Mouse (Mus musculus) bone marrow, adult 2 months (tissue): ENCODE results near the gene Cfap74. TPM values are rescaled to one million over a fixed set of nuclear protein-coding genes. Genes with fewer than 3 reads are reported as not detected.
"Not testable (repeated sequence)": the region's sequence is repeated elsewhere in the genome, so short reads cannot be mapped to it uniquely, and the experiment has no call there.

Source experiments
- H3K27ac ChIP-seq: fragments of 200-500 bp; 2 replicates; pipeline ENCODE4 v1.5.1; 2012; ENCODE audit warnings: low read depth, mild to moderate bottlenecking, control low read depth, inconsistent platforms, low read length; ENCODE audit not compliant: control insufficient read depth, poor library complexity, insufficient read depth
- H3K4me1 ChIP-seq: fragments of 200-500 bp; 2 replicates; pipeline ENCODE4 v1.6.1; 2011; ENCODE audit warnings: low read length; ENCODE audit not compliant: control insufficient read depth, insufficient read depth
- H3K4me3 ChIP-seq: fragments of 200-500 bp; replicated peaks from 2 replicates; pipeline ENCODE3; 2011; ENCODE audit warnings: mild to moderate bottlenecking, low read depth, low read length, control low read depth; ENCODE audit not compliant: control insufficient read depth
- CTCF ChIP-seq: fragments of 200-500 bp; IDR thresholded peaks from 2 replicates; pipeline ENCODE4 v1.5.1; 2011; ENCODE audit warnings: low read length, control low read depth; ENCODE audit not compliant: control insufficient read depth, insufficient read depth
- POLR2A ChIP-seq: fragments of 200-500 bp; IDR thresholded peaks from 2 replicates; pipeline ENCODE4 v1.6.1; 2011; ENCODE audit warnings: low read depth, mild to moderate bottlenecking, control low read depth, low read length, borderline replicate concordance; ENCODE audit not compliant: control insufficient read depth
- WGBS: fragments of 180-500 bp; shearing (Covaris S2); methylation state at CpG from one replicate; pipeline ENCODE4 v1.1.7; 2018; 5-methylcytosine and 5-hydroxymethylcytosine counted together
- polyA plus RNA-seq: library from polyadenylated mRNA; stranded (reverse); fragments of >200 nt; gene quantifications from 2 replicates; pipeline ENCODE4 v1.2.4, GENCODE M21; 2011; ENCODE audit warnings: low replicate concordance; ENCODE audit not compliant: missing spikeins, insufficient read depth, insufficient read length

Cfap74 gene
- polyA plus RNA-seq, 1 experiment, result 0.85 TPM

GRCm38 (mm10) chr4:155397511-155398221 is 11.3 kb upstream of the Cfap74 start, which contains the start of gene Gabrd:
Gabrd (minus strand) TSS chr4:155398112.
- WGBS, result 1% methylated on average over 55 of the region's 57 CpGs
- Histone ChIP-seq H3K4me3 (no peak within 1 kb of the TSS), H3K4me1 (no peaks in the 10 kb centered on the region), H3K27ac (no peak within 1 kb of the TSS)
- TF ChIP-seq CTCF (no peak), POLR2A (0 out of 2 replicates have a peak, but pooled peaks have one; percentile 10)

GRCm38 (mm10) chr4:155398222-155398540 is 10.8 kb upstream of the Cfap74 start:
- H3K4me1 ChIP-seq, result no peaks in the 10 kb centered on the region
- H3K4me3 ChIP-seq, result no peak overlapping the region
- TF ChIP-seq CTCF (no peak), POLR2A (no peak)
- no peak overlapping the region for H3K27ac ChIP-seq
- 4% methylated on average over 9 of the region's 9 CpGs for WGBS

GRCm38 (mm10) chr4:155401121-155401520 is 7.9 kb upstream of the Cfap74 start:
- no peak overlapping the region for H3K27ac ChIP-seq
- no peak for TF ChIP-seq CTCF
- no peak for TF ChIP-seq POLR2A
- H3K4me1 ChIP-seq, result no peaks in the 10 kb centered on the region
- H3K4me3 ChIP-seq, result no peak overlapping the region
- 63% methylated on average over 7 of the region's 7 CpGs for WGBS

GRCm38 (mm10) chr4:155402489-155402888 is 6.5 kb upstream of the Cfap74 start:
- no peaks in the 10 kb centered on the region for H3K4me1 ChIP-seq
- no peak overlapping the region for H3K27ac ChIP-seq
- H3K4me3 ChIP-seq, result no peak overlapping the region
- 63% methylated on average over 1 of the region's 1 CpGs for WGBS
- TF ChIP-seq CTCF (no peak), POLR2A (no peak)

GRCm38 (mm10) chr4:155408695-155409057 is 314 bp upstream of the Cfap74 start:
- Histone ChIP-seq H3K4me3 (no peak overlapping the region), H3K27ac (no peak overlapping the region), H3K4me1 (no peaks in the 10 kb centered on the region)
- TF ChIP-seq CTCF (no peak), POLR2A (no peak)
- WGBS, result 9% methylated on average over 8 of the region's 8 CpGs

- no peaks in the 10 kb centered on the region for H3K4me1 ChIP-seq
- TF ChIP-seq POLR2A (no peak), CTCF (no peak)
- WGBS, result 76% methylated on average over 6 of the region's 6 CpGs
- no peak overlapping the region for H3K27ac ChIP-seq
- H3K4me3 ChIP-seq, result no peak overlapping the region
These were observed 3.1 kb downstream of the Cfap74 start for GRCm38 (mm10) chr4:155412124-155412523.

GRCm38 (mm10) chr4:155413641-155414335 is 4.8 kb downstream of the Cfap74 start:
- Histone ChIP-seq H3K4me1 (no peaks in the 10 kb centered on the region), H3K27ac (no peak overlapping the region), H3K4me3 (no peak overlapping the region)
- WGBS, result 73% methylated on average over 11 of the region's 11 CpGs
- no peak for TF ChIP-seq CTCF
- no peak for TF ChIP-seq POLR2A

GRCm38 (mm10) chr4:155414656-155415235 is 5.8 kb downstream of the Cfap74 start:
- Histone ChIP-seq H3K4me1 (no peaks in the 10 kb centered on the region), H3K27ac (no peak overlapping the region), H3K4me3 (no peak overlapping the region)
- WGBS, result 66% methylated on average over 9 of the region's 9 CpGs
- no peak for TF ChIP-seq CTCF
- no peak for TF ChIP-seq POLR2A

GRCm38 (mm10) chr4:155420137-155420536 is 11.1 kb downstream of the Cfap74 start:
- Histone ChIP-seq H3K27ac (no peak overlapping the region), H3K4me1 (no peaks in the 10 kb centered on the region), H3K4me3 (no peak overlapping the region)
- TF ChIP-seq POLR2A (no peak), CTCF (no peak)
- WGBS, result 79% methylated on average over 3 of the region's 3 CpGs

- H3K4me1 ChIP-seq, H3K27ac ChIP-seq: not testable (repeated sequence)
- 79% methylated on average over 23 of the region's 30 CpGs for WGBS
- H3K4me3 ChIP-seq, result peak overlapping the region; percentile 44
These were observed 12.7 kb downstream of the Cfap74 start for GRCm38 (mm10) chr4:155421412-155422370.
